Mouse (Mus musculus) embryonic stem cell, embryonic (primary cell): ENCODE measurements around the gene Agbl5.

Experiments used
- CTCF ChIA-PET, 4 experiments: fragments of 300-600 bp in 2 of 4; fragments of 350-600 bp in 2 of 4; sonication (Branson Sonifier 250); formaldehyde crosslinking; loops; one replicate each; lab custom pipeline; 2022; ENCODE audit warnings: inconsistent platforms in 2 of 4; lab: Charles Lee
- POLR2A ChIA-PET, 4 experiments: fragments of 300-600 bp in 2 of 4; fragments of 350-600 bp in 2 of 4; sonication (Branson Sonifier 250); formaldehyde crosslinking; loops; one replicate each; lab custom pipeline; 2022; ENCODE audit warnings: antibody characterized with exemption in 4 of 4, inconsistent platforms in 1 of 4; lab: Charles Lee

Gene Agbl5

GRCm38 (mm10) chr5:30874365-30874764 is 14.1 kb upstream of the Agbl5 start:
- CTCF ChIA-PET = interaction anchor here in 3 of 4 experiments (0.6 to 1.2 kb wide), 5 partner anchors 22 to 174 kb away, joined by 3 to 4 read pairs (median 3); partner anchors contain the start of gene Atraid (in 1 of the 3)
- POLR2A ChIA-PET = interaction anchor here (0.6 to 16.7 kb wide), 12 partner anchors 10 to 157 kb away, joined by 3 to 222 read pairs (median 6); partner anchors contain the start of genes Agbl5 (in 2 of the 4) and Ost4 (in 2 of the 4)

GRCm38 (mm10) chr5:30878616-30879015 is 9.9 kb upstream of the Agbl5 start:
- ChIA-PET CTCF (interaction anchor here in 2 of 4 experiments (0.6 to 1.5 kb wide), 3 partner anchors 15 to 358 kb away, joined by 3 to 5 read pairs (median 4); no protein-coding TSS in a partner anchor), POLR2A (interaction anchor here in 3 of 4 experiments (0.6 to 16.7 kb wide), 19 partner anchors 9 to 223 kb away, joined by 3 to 222 read pairs (median 4); partner anchors contain the start of genes Agbl5 (in 2 of the 3), Atraid (in 1 of the 3), Emilin1 (in 1 of the 3) and Khk (in 1 of the 3))

GRCm38 (mm10) chr5:30879347-30879943 is 9.0 kb upstream of the Agbl5 start:
- POLR2A ChIA-PET = interaction anchor here in 3 of 4 experiments (0.8 to 16.7 kb wide), 14 partner anchors 9 to 169 kb away, joined by 3 to 222 read pairs (median 6); partner anchors contain the start of genes Agbl5 (in 2 of the 3), Atraid (in 1 of the 3), Khk (in 1 of the 3) and Ost4 (in 1 of the 3)
- CTCF ChIA-PET = interaction anchor here in 3 of 4 experiments (0.6 to 1.7 kb wide), 7 partner anchors 11 to 359 kb away, joined by 3 to 6 read pairs (median 3); no protein-coding TSS in a partner anchor

GRCm38 (mm10) chr5:30881839-30882238 is 6.7 kb upstream of the Agbl5 start:
- POLR2A ChIA-PET = interaction anchor here (0.6 to 16.7 kb wide), 10 partner anchors 10 to 164 kb away, joined by 3 to 222 read pairs (median 4); partner anchors contain the start of genes Agbl5 (in 1 of the 4) and Ost4 (in 1 of the 4)
- CTCF ChIA-PET = interaction anchor here in 1 of 4 experiments (1.1 kb wide), 1 partner anchor 39 kb away, joined by 3 read pairs; the partner anchor contains the start of gene Khk

- ChIA-PET CTCF (interaction anchor here in 3 of 4 experiments (0.6 kb wide), 3 partner anchors 44 to 249 kb away, joined by 4 to 7 read pairs (median 6); no protein-coding TSS in a partner anchor), POLR2A (interaction anchor here in 3 of 4 experiments (0.6 to 25.6 kb wide), 22 partner anchors 10 to 295 kb away, joined by 3 to 838 read pairs (median 8); partner anchors contain the start of genes Ost4 (in 3 of the 3), Dpysl5 (in 2 of the 3), Emilin1 (in 2 of the 3) and Khk (in 2 of the 3))
Measured at GRCm38 (mm10) chr5:30886209-30886608, 2.3 kb upstream of the Agbl5 start.

GRCm38 (mm10) chr5:30886731-30887130 is 1.8 kb upstream of the Agbl5 start:
- POLR2A ChIA-PET = interaction anchor here (0.6 to 25.6 kb wide), 83 partner anchors 10 to 779 kb away, joined by 3 to 838 read pairs (median 5); partner anchors contain the start of genes Ost4 (in 4 of the 4), Dpysl5 (in 3 of the 4), Emilin1 (in 3 of the 4) and Khk (in 3 of the 4)
- CTCF ChIA-PET = interaction anchor here in 2 of 4 experiments (0.6 to 3.2 kb wide), 10 partner anchors 13 to 249 kb away, joined by 3 to 15 read pairs (median 5); partner anchors contain the start of genes Atraid (in 1 of the 2), Khk (in 1 of the 2), Ost4 (in 1 of the 2) and Slc5a6 (in 1 of the 2)

GRCm38 (mm10) chr5:30887331-30887761 is 1.1 kb upstream of the Agbl5 start:
- ChIA-PET POLR2A (interaction anchor here (0.6 to 25.6 kb wide), 99 partner anchors 9 to 780 kb away, joined by 3 to 838 read pairs (median 4); partner anchors contain the start of genes Ost4 (in 4 of the 4), Dpysl5 (in 3 of the 4), Emilin1 (in 3 of the 4) and Khk (in 3 of the 4)), CTCF (interaction anchor here in 3 of 4 experiments (0.6 to 3.2 kb wide), 19 partner anchors 12 to 334 kb away, joined by 3 to 15 read pairs (median 5); partner anchors contain the start of genes Atraid (in 2 of the 3), Khk (in 1 of the 3), Ost4 (in 1 of the 3) and Slc5a6 (in 1 of the 3))

- POLR2A ChIA-PET = interaction anchor here (0.6 to 25.6 kb wide), 94 partner anchors 11 to 748 kb away, joined by 3 to 838 read pairs (median 5); partner anchors contain the start of genes Ost4 (in 4 of the 4), Dpysl5 (in 3 of the 4), Emilin1 (in 3 of the 4) and Gm29609 (in 3 of the 4)
- CTCF ChIA-PET = interaction anchor here in 3 of 4 experiments (0.6 to 3.2 kb wide), 15 partner anchors 13 to 333 kb away, joined by 3 to 15 read pairs (median 5); partner anchors contain the start of genes Atraid (in 2 of the 3), Khk (in 1 of the 3), Ost4 (in 1 of the 3) and Slc5a6 (in 1 of the 3)
Measured at GRCm38 (mm10) chr5:30887858-30888336, 597 bp upstream of the Agbl5 start.

- ChIA-PET POLR2A (interaction anchor here (0.6 to 25.6 kb wide), 45 partner anchors 9 to 782 kb away, joined by 3 to 838 read pairs (median 5); partner anchors contain the start of genes Ost4 (in 4 of the 4), Atraid (in 3 of the 4), Gm29609 (in 3 of the 4) and Khk (in 3 of the 4)), CTCF (interaction anchor here (0.5 to 3.2 kb wide), 10 partner anchors 10 to 713 kb away, joined by 3 to 15 read pairs (median 3); partner anchors contain the start of gene Ost4 (in 1 of the 4))
Measured at GRCm38 (mm10) chr5:30889088-30889754, 727 bp downstream of the Agbl5 start.

- POLR2A ChIA-PET = interaction anchor here in 3 of 4 experiments (0.7 to 25.6 kb wide), 13 partner anchors 11 to 290 kb away, joined by 3 to 838 read pairs (median 6); partner anchors contain the start of genes Khk (in 3 of the 3), Ost4 (in 3 of the 3), Emilin1 (in 2 of the 3) and Slc5a6 (in 2 of the 3)
- CTCF ChIA-PET = interaction anchor here in 1 of 4 experiments (0.7 kb wide), 1 partner anchor 11 kb away, joined by 3 read pairs; no protein-coding TSS in a partner anchor
Measured at GRCm38 (mm10) chr5:30890375-30890774, 1.9 kb downstream of the Agbl5 start.

- ChIA-PET CTCF (interaction anchor here in 2 of 4 experiments (0.6 kb wide), 2 partner anchors 90 to 96 kb away, joined by 5 to 8 read pairs; no protein-coding TSS in a partner anchor), POLR2A (interaction anchor here (0.9 to 30.7 kb wide), 16 partner anchors 4 to 58 kb away, joined by 3 to 838 read pairs (median 4); partner anchors contain the start of genes Agbl5 (in 3 of the 4), Emilin1 (in 1 of the 4), Khk (in 1 of the 4) and Ost4 (in 1 of the 4))
Measured at GRCm38 (mm10) chr5:30901860-30902259, 13.4 kb downstream of the Agbl5 start.

- ChIA-PET POLR2A (interaction anchor here (0.5 to 30.7 kb wide), 57 partner anchors 3 to 752 kb away, joined by 3 to 838 read pairs (median 5); partner anchors contain the start of genes Agbl5 (in 4 of the 4), Atraid (in 3 of the 4), Khk (in 3 of the 4) and Slc5a6 (in 3 of the 4)), CTCF (interaction anchor here (0.6 to 4.3 kb wide), 18 partner anchors 8 to 311 kb away, joined by 3 to 15 read pairs (median 3); partner anchors contain the start of genes Agbl5 (in 1 of the 4), Atraid (in 1 of the 4) and Slc5a6 (in 1 of the 4))
Measured at GRCm38 (mm10) chr5:30907413-30908059, 19.0 kb downstream of the Agbl5 start, which contains the start of gene Ost4. Gene Ost4, minus strand, starts transcription at chr5:30907788.

- ChIA-PET POLR2A (interaction anchor here in 3 of 4 experiments (0.5 to 30.7 kb wide), 29 partner anchors 2 to 586 kb away, joined by 3 to 838 read pairs (median 5); partner anchors contain the start of genes Agbl5 (in 3 of the 3), Preb (in 2 of the 3), Atraid (in 1 of the 3) and Cad (in 1 of the 3)), CTCF (interaction anchor here in 1 of 4 experiments (1.2 to 4.3 kb wide), 3 partner anchors 7 to 20 kb away, joined by 6 to 15 read pairs (median 8); partner anchors contain the start of gene Agbl5)
Measured at GRCm38 (mm10) chr5:30908426-30909299, 20.2 kb downstream of the Agbl5 start.

- CTCF ChIA-PET = no interaction called here
- POLR2A ChIA-PET = interaction anchor here in 3 of 4 experiments (0.5 to 30.7 kb wide), 15 partner anchors 1 to 145 kb away, joined by 3 to 838 read pairs (median 3); partner anchors contain the start of genes Agbl5 (in 3 of the 3), Cad (in 1 of the 3), Emilin1 (in 1 of the 3) and Khk (in 1 of the 3)
Measured at GRCm38 (mm10) chr5:30909300-30909659, 20.8 kb downstream of the Agbl5 start.
